Mouse (Mus musculus) embryo, embryonic 11 days (tissue): ENCODE results near the gene Rpl6.
"Not testable (repeated sequence)": the region's sequence is repeated elsewhere in the genome, so short reads cannot be mapped to it uniquely, and the experiment has no call there.

Source experiments
- DNase-seq: peaks from one replicate; pipeline ENCODE4 v3.0.0-alpha.2; 2015

Rpl6 gene

GRCm38 (mm10) chr5:121226406-121226805 is 22.1 kb downstream of the Rpl6 start:
- DNase-seq, result no peak

- DNase-seq, result no peak
Measured at GRCm38 (mm10) chr5:121226845-121227244, 22.6 kb downstream of the Rpl6 start.

GRCm38 (mm10) chr5:121227330-121227729 is 23.0 kb downstream of the Rpl6 start:
- not testable (repeated sequence) for DNase-seq

GRCm38 (mm10) chr5:121229182-121229581 is 24.9 kb downstream of the Rpl6 start:
- DNase-seq, result no peak

GRCm38 (mm10) chr5:121230811-121231210 is 26.5 kb downstream of the Rpl6 start:
- DNase-seq, result no peak

GRCm38 (mm10) chr5:121232789-121233188 is 28.5 kb downstream of the Rpl6 start:
- DNase-seq, result no peak

- DNase-seq, result no peak
Measured at GRCm38 (mm10) chr5:121233726-121234125, 29.4 kb downstream of the Rpl6 start.

GRCm38 (mm10) chr5:121236171-121236570 is 31.9 kb downstream of the Rpl6 start:
- DNase-seq, result no peak

- DNase-seq, result no peak
Measured at GRCm38 (mm10) chr5:121238208-121238607, 33.9 kb downstream of the Rpl6 start.

- no peak for DNase-seq
Measured at GRCm38 (mm10) chr5:121239846-121240245, 35.6 kb downstream of the Rpl6 start.

GRCm38 (mm10) chr5:121241182-121241581 is 36.9 kb downstream of the Rpl6 start:
- no peak for DNase-seq

GRCm38 (mm10) chr5:121242261-121242660 is 38.0 kb downstream of the Rpl6 start:
- no peak for DNase-seq

GRCm38 (mm10) chr5:121242701-121243100 is 38.4 kb downstream of the Rpl6 start:
- no peak for DNase-seq

GRCm38 (mm10) chr5:121243676-121244364 is 39.5 kb downstream of the Rpl6 start:
- no peak for DNase-seq

GRCm38 (mm10) chr5:121244365-121244731 is 40.1 kb downstream of the Rpl6 start:
- no peak for DNase-seq

- no peak for DNase-seq
Measured at GRCm38 (mm10) chr5:121245201-121245600, 40.9 kb downstream of the Rpl6 start.

- DNase-seq, result no peak
Measured at GRCm38 (mm10) chr5:121248766-121249394, 44.6 kb downstream of the Rpl6 start.

- no peak for DNase-seq
Measured at GRCm38 (mm10) chr5:121249693-121250092, 45.4 kb downstream of the Rpl6 start.

GRCm38 (mm10) chr5:121251813-121252212 is 47.5 kb downstream of the Rpl6 start:
- DNase-seq, result peak; percentile 9

GRCm38 (mm10) chr5:121253816-121254497 is 49.7 kb downstream of the Rpl6 start:
- DNase-seq, result no peak

- DNase-seq, result no peak
Measured at GRCm38 (mm10) chr5:121254977-121255376, 50.7 kb downstream of the Rpl6 start.
